Mouse (Mus musculus): ENCODE measurements at regions not wholly inside any gene's neighbourhood (a gene's known extent, or its start where the extent isn't known, plus 50 kb on each side); places are given as distances from the start of the nearest gene placed in this dataset.

GRCm38 (mm10) chr12:97717812-97718211, 541.4 kb downstream of the Galc start:
- DNase-seq (ENCODE audit: low spot score) = no peak
